Mouse (Mus musculus): ENCODE measurements around the gene Kcnc3.

Gene Kcnc3

DNA sequence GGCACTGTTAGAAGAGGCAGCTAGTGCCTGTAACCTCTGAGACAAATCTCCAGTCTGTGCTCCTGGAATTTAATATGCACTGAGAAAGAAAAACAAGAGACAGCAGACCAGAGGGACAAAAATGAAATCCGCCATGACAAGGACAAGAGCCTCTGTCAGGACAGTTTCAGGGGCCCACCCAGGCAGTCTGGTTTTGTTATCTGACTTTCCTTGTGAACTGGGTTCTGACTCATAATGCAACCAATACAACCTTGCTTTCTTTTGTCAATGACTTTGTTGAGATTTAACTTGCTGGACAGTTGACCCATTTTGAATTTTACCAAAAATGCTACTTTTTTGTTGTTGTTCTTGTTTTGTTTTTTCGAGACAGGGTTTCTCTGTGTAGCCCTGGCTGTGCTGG lies 32.8 kb upstream of the Kcnc3 start:
- ChIA-PET POLR2A (interaction anchor here in 1 of 4 experiments (1.0 to 1.6 kb wide), 2 partner anchors 9 to 33 kb away, joined by 4 read pairs; partner anchors contain the start of genes Kcnc3 and Pold1), CTCF (interaction anchor here in 1 of 4 experiments (0.6 kb wide), 1 partner anchor 17 kb away, joined by 6 read pairs; no protein-coding TSS in a partner anchor)

DNA sequence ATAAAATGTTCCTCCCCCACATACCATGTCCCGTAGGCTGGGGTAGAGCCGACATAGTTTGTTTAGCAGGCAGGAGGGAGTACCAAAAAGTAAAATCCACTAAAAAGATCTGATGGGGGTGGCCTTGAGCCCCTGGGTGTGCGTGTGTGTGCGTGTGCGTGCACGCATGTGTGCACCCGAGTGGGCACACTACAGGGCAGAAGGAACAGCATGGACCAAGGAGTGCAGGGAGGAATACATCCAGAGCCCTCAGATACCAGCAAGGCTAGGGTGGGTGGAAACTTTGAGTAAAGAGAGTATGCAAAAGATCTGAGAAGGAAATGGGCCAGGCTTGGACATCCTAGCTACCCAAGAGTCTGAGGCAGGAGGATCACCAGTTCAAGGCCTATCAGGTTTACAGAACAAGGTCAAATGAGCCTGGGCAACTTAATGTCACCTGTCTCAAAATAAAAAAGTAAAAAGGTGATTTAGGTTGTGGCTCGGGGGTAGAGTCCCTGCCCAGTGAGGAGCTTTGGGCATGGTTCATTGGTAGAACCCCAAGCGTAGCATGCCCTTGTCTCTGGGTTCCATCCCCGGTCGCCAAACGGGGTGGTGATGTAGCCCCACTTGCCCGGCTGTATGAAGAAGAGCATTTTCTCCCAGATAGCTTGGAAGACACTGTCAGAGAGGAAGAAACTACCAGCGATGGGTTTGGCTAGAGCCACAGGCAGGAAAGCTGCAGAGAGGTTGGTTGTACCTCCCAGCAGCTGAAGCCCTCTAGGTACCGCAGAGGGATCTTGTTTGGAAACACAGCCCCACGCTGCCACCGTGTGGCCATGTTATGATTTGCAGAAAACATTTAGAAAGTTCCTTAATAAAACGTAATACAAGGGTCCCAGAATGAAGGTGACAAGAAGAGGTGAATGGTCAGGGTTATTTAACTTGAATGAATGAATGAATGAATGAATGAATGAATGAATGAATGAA lies 29.7 kb upstream of the Kcnc3 start:
- CTCF ChIA-PET = interaction anchor here (0.5 to 3.3 kb wide), 55 partner anchors 9 to 916 kb away, joined by 3 to 28 read pairs (median 4); partner anchors contain the start of genes Pold1 (in 2 of the 4), 1700028J19Rik (in 1 of the 4), 2410002F23Rik (in 1 of the 4) and Emc10 (in 1 of the 4)

DNA sequence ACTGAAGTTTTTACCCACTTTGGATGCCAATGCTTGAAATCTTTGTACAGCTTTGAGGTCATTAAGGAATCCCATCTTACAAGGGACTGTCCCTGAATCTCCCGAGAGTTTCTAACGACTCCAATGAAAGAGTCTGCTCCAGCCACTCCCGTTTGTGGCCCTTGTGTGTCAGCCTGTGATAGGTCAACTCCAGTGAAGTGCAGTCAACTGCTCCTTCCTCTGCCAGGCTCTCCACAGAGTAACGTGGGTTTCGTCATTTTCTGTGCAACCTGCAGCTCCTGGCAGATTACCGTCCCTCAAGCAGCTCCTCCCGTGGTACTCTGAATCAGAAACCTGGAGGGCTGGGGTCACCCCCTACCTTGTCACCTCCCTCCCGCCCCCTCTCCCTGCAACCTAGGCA lies 27.2 kb upstream of the Kcnc3 start:
- CTCF ChIA-PET = interaction anchor here in 2 of 4 experiments (0.6 to 1.6 kb wide), 7 partner anchors 41 to 130 kb away, joined by 3 to 13 read pairs (median 4); no protein-coding TSS in a partner anchor
- POLR2A ChIA-PET = interaction anchor here in 3 of 4 experiments (0.6 to 1.0 kb wide), 5 partner anchors 27 to 1021 kb away, joined by 3 to 6 read pairs (median 5); partner anchors contain the start of gene Kcnc3 (in 1 of the 3)

More for the DNA sequence above, 29.7 kb upstream of the Kcnc3 start:
- POLR2A ChIA-PET = interaction anchor here in 3 of 4 experiments (0.6 to 2.4 kb wide), 25 partner anchors 11 to 369 kb away, joined by 3 to 11 read pairs (median 3); partner anchors contain the start of genes Emc10 (in 2 of the 3), Fam71e1 (in 2 of the 3), Kcnc3 (in 2 of the 3) and Pold1 (in 2 of the 3)

DNA sequence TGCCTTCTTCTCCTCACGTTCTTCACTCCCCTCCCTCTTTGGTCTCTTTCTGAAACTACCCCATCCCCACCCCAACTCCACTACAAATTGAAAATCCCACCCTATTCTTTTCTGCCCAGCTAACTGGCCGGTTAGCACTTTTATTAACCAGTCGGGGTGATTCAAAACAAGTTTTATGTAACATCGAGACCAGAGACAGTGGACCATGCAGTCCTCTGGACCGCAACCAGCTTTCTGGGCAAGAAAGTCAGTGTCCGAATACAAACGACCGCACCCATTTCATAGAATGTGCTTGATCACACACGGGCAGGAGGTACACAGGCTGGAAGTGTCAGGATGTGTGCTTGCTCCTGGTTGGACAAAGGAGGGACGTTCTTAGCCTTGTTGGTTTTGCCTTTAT lies 26.0 kb upstream of the Kcnc3 start:
- CTCF ChIA-PET = interaction anchor here in 3 of 4 experiments (0.6 to 1.6 kb wide), 6 partner anchors 12 to 78 kb away, joined by 3 to 13 read pairs (median 4); no protein-coding TSS in a partner anchor
- POLR2A ChIA-PET = interaction anchor here in 2 of 4 experiments (0.6 to 1.3 kb wide), 4 partner anchors 11 to 222 kb away, joined by 3 to 4 read pairs (median 4); partner anchors contain the start of gene Nr1h2 (in 1 of the 2)

DNA sequence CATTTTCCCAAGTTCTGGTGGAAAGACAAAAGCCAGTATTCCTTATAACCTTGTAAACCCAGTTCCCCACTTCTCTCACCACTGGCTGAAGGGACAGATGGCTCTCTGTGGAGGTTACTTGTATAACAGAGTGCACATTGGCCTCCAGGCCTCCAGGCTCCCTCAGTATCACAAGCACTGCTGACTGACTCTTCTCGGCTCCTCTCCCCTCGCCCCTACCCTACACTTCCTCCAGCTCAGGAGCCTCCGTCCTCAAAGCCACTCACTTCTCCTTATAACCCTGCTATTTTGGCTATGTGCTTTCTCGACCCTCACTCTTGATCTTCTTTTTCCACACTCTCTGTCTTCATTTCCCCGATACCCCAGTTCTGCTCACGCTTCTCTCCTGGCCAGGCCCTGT lies 25.1 kb upstream of the Kcnc3 start:
- ChIA-PET CTCF (interaction anchor here in 2 of 4 experiments (0.6 to 1.3 kb wide), 2 partner anchors 38 to 697 kb away, joined by 3 to 4 read pairs; no protein-coding TSS in a partner anchor), POLR2A (interaction anchor here in 2 of 4 experiments (0.5 to 0.7 kb wide), 2 partner anchors 44 to 55 kb away, joined by 3 to 10 read pairs; no protein-coding TSS in a partner anchor)

DNA sequence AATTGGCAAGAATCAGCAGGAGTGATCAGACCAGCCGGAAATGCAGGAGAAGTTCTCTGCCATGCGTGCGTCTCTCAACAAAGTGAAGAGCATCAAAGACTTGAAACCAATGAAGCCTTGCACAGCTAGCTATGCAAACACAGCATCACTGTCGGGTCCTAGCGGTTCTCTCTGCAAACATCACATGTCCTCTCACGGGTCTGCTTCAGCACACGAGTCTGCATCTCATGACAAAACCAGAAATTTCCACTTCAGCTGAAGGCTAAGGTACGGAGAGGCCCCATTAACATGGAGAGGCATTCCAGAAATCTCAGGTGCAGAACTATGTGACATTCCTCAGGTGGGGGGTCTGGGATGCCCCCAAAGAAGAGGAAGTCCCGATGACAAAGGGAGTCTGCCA lies 21.7 kb upstream of the Kcnc3 start:
- ChIA-PET POLR2A (interaction anchor here in 3 of 4 experiments (0.9 to 2.3 kb wide), 15 partner anchors 15 to 194 kb away, joined by 3 to 9 read pairs (median 4); partner anchors contain the start of genes Kcnc3 (in 2 of the 3), Nr1h2 (in 2 of the 3), Emc10 (in 1 of the 3) and Fam71e1 (in 1 of the 3)), CTCF (no interaction called here)

DNA sequence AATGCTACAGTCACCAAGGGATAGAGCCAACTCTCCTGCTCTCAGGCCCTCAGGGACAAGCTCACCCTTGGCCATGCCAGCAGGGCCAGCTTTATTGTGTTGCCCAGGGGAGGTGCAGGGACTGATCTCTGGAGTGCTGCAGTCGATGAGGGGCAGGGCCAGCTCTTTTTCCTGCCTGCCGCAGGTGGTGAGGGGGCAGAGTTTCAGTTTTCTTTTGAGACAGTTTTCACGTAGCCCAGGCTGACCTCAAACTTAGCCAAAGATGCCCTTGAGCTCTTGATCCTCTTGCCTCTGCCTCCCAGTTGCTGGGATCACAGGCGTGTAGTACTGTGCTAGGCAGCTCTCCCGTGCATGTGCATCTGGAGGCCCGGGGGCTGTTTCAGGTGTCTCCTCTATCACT lies 19.5 kb upstream of the Kcnc3 start:
- POLR2A ChIA-PET = interaction anchor here in 3 of 4 experiments (0.5 to 3.2 kb wide), 20 partner anchors 10 to 245 kb away, joined by 3 to 19 read pairs (median 4); partner anchors contain the start of genes Emc10 (in 1 of the 3), Fam71e1 (in 1 of the 3), Il4i1 (in 1 of the 3) and Kcnc3 (in 1 of the 3)
- CTCF ChIA-PET = interaction anchor here in 3 of 4 experiments (0.6 to 1.7 kb wide), 20 partner anchors 10 to 131 kb away, joined by 3 to 8 read pairs (median 3); partner anchors contain the start of gene Pold1 (in 1 of the 3)

DNA sequence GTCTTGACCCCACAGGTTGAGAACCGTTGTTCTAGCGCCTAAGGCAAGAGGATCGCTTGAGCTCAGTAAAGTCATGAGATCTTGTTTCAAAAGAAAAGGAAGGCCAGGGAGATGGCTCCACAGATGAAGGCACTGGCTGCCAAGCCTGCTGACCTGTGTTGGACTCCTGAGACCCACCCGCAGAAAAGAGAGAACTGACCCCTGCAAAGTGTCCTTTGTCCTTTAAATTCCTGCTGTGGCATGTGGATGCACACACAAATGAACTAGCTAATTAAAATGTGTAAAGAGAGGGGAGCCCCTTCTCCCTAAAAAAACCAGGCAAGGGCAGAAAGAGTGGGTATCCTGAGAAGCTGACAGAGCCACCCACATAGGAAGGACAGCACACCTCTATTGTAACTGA lies 18.7 kb upstream of the Kcnc3 start:
- ChIA-PET CTCF (interaction anchor here (0.6 to 1.7 kb wide), 11 partner anchors 9 to 82 kb away, joined by 3 to 8 read pairs (median 4); no protein-coding TSS in a partner anchor), POLR2A (interaction anchor here in 3 of 4 experiments (0.6 to 3.2 kb wide), 12 partner anchors 10 to 244 kb away, joined by 3 to 19 read pairs (median 4); partner anchors contain the start of genes Il4i1 (in 1 of the 3), Kcnc3 (in 1 of the 3), Nup62 (in 1 of the 3) and Syt3 (in 1 of the 3))

DNA sequence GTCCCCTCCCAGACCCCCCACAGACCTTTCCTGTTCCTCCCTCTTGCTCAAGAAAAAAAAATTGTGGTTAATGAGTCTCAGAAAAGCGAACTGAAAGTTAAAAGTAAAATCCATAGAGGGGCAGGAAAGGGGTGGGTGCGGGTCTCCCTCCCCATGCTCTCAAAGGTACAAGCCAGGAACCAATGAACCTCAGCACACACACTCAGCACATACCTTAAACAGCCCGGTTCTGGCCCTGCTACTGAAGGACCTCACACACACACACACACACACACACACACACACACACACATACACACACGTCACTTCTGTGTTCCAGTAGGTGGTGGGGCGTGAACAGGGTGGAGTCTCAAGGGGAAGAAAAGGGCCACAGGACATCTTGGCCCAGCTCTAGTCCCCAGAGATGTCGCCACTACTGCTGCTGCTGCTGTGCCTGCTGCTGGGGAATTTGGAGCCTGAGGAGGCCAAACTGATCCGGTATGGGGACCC lies 18.2 kb upstream of the Kcnc3 start, which contains the start of gene Napsa:
Napsa (plus strand) TSS at position 168 of the 489 bp plus-strand sequence.
- ChIA-PET POLR2A (interaction anchor here in 3 of 4 experiments (0.7 to 3.2 kb wide), 9 partner anchors 10 to 58 kb away, joined by 3 to 19 read pairs (median 5); partner anchors contain the start of gene Kcnc3 (in 1 of the 3)), CTCF (interaction anchor here in 2 of 4 experiments (0.6 to 1.7 kb wide), 2 partner anchors 10 to 81 kb away, joined by 5 to 8 read pairs; no protein-coding TSS in a partner anchor)

DNA sequence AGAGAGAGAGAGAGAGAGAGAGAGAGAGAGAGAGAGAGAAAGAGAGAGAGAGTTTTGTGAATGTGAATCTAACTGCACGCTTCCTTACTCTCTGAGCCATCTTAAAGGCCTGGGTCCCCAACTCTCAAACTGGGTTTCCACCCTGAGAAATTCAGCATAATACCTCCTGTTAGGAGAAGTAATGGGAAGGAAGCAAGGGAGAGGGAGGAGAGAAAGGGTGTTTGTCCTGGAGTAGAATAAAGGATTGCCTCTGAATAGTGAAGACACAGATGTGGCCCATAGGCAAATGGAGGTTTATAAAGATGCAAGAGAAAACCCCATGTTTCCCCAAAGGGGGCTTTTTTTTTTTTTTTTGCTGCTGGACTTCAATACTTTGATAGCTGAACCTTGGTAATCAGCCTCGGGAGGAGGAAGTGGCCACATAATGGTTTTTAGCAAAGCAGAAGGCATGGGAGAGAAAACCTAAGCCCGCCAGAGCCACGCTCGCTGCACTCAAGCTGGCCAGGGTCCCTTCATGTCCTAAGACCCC lies 17.4 kb upstream of the Kcnc3 start:
- ChIA-PET POLR2A (interaction anchor here in 2 of 4 experiments (0.7 to 3.2 kb wide), 2 partner anchors 17 to 49 kb away, joined by 4 to 19 read pairs; partner anchors contain the start of gene Kcnc3 (in 1 of the 2)), CTCF (no interaction called here)

DNA sequence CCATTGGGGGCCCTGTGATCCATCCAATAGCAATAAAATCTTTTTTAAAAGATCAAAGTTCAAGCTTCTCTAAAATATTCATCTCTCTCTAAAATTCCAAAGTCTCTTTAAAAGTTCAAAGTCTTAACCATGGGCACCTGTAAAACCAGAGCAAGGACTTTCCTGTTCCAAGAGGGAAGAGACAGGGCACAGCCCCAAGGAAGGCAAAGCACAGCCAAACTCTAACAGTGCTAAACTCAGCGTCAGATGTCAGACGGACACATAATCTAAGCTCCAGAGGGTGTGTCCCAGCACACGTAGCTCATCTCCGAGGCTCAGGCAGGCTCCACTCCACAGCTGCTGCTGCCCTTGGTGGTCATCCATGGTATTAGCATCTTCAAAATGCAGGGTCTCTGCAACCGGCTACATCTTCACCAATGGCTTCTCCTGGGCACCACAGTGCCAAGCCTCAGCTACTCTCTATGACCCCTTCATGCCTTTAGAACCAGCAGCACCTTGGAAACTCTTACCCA lies 14.1 kb upstream of the Kcnc3 start:
- POLR2A ChIA-PET = interaction anchor here (0.6 to 1.3 kb wide), 14 partner anchors 9 to 79 kb away, joined by 3 to 7 read pairs (median 4); partner anchors contain the start of gene Kcnc3 (in 2 of the 4)
- CTCF ChIA-PET = interaction anchor here (0.6 to 2.5 kb wide), 18 partner anchors 8 to 679 kb away, joined by 3 to 11 read pairs (median 4); partner anchors contain the start of genes Nr1h2 (in 2 of the 4) and Kcnc3 (in 1 of the 4)

DNA sequence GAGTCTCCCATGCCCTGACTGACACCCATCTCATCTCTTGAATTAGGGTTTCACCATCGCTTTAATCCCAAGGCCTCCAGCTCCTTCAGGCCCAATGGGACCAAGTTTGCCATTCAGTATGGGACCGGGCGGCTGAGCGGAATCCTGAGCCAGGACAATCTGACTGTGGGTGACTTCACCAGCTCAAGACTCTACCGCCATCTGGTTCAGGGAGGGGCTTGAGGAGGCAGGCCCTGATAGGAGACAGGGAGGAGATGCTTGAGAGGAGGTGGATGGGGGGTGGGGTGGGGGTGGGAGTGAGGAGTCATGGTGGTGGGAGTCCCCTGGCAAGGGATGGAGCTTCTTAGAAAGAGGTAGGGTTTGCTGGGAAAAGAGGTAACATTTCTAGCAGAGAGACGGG lies 8.8 kb upstream of the Kcnc3 start:
- CTCF ChIA-PET = interaction anchor here in 2 of 4 experiments (0.8 to 1.3 kb wide), 4 partner anchors 8 to 60 kb away, joined by 3 to 4 read pairs (median 3); no protein-coding TSS in a partner anchor
- POLR2A ChIA-PET = interaction anchor here (0.5 to 2.0 kb wide), 10 partner anchors 9 to 239 kb away, joined by 3 to 9 read pairs (median 4); partner anchors contain the start of genes Kcnc3 (in 2 of the 4) and Napsa (in 1 of the 4)

DNA sequence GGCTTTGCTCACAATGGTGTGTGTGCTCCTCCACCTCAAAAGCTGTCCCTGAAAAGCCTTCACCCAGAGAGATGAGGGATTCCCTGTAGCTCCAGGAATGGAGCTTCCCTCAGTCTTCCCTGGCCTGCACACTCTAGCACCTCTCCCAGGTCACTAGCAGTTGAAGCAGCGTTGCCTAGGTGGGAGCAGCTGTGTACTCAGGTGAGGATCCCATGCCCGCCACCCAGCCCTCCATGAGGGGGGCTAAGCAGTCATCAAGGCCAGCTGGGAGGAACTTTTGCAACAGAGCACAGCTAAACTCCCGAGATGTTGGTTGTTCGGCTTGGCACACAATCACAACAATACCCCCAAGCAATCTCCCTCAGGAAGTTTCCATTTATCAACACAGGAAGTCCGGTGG lies 7.8 kb upstream of the Kcnc3 start:
- ChIA-PET CTCF (interaction anchor here in 3 of 4 experiments (0.6 to 0.7 kb wide), 4 partner anchors 34 to 981 kb away, joined by 3 to 10 read pairs (median 4); no protein-coding TSS in a partner anchor), POLR2A (interaction anchor here in 3 of 4 experiments (0.8 to 1.5 kb wide), 5 partner anchors 9 to 34 kb away, joined by 3 to 4 read pairs (median 3); partner anchors contain the start of genes Napsa (in 1 of the 3) and Pold1 (in 1 of the 3))

DNA sequence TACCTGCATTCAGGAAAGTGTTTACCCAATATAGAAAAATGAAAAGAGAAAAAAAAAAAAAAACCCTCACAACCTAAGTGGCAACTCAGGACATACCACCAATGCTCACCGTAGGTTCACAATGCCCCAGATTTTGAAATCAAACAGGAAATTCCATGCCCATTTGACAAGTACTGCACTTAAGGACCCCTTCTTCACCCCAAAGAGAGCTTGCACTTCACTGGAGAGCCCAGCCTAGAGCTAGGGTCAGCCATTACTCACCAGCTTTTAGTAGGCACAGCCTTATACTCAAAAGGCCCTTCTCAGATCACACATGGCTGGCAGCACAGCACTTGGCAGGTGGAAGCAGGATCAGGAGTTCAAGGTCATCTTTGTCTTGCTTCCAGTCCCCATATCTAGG lies 7.3 kb upstream of the Kcnc3 start:
- CTCF ChIA-PET = interaction anchor here in 3 of 4 experiments (0.6 to 0.7 kb wide), 4 partner anchors 34 to 982 kb away, joined by 3 to 10 read pairs (median 4); no protein-coding TSS in a partner anchor

DNA sequence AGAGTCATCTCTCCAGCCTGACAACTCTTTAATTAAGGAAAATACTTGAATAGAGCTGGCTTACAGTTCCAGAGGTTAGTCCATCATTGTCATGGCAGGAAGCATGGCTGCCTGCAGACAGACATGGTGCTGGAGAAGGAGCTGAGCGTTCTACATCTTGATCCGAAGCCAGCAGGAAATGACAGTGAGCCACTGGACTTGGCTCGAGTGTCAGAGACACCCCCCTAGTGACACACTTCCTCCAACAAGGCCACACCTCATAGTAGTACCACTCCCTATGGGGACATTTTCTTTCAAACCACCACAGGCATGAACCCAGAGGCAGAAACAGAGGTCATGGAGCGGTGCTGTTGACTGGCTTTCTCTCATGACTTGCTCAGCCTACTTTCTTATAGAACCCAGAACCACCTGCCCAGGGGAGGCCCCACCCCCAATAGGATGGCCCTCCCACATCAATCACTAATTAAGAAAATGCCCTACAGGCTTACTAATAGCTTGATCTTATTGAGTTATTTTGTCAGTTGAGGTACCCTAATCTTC lies 6.1 kb upstream of the Kcnc3 start:
- ChIA-PET POLR2A (interaction anchor here in 2 of 4 experiments (0.7 to 1.6 kb wide), 5 partner anchors 15 to 77 kb away, joined by 3 to 4 read pairs (median 3); no protein-coding TSS in a partner anchor), CTCF (interaction anchor here in 2 of 4 experiments (0.6 to 1.0 kb wide), 4 partner anchors 8 to 63 kb away, joined by 3 to 6 read pairs (median 4); no protein-coding TSS in a partner anchor)

More for the DNA sequence above, 7.3 kb upstream of the Kcnc3 start:
- POLR2A ChIA-PET = interaction anchor here in 3 of 4 experiments (0.8 to 1.5 kb wide), 4 partner anchors 8 to 35 kb away, joined by 3 to 4 read pairs (median 4); partner anchors contain the start of gene Pold1 (in 1 of the 3)

DNA sequence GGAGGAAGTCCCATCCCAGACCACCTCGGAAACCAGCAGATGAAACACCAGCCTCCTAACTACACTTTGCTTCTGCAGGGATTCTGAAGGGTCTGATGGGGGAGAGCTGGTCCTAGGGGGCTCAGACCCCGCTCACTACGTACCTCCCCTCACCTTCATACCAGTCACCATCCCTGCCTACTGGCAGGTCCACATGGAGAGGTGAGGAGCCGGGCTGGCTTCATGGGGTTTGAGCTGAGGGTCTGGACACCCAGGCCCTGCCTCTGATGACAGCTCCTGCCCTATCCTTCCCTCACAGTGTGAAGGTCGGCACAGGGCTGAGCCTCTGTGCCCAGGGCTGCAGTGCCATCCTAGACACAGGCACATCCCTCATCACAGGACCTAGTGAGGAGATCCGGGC lies 5.5 kb upstream of the Kcnc3 start:
- CTCF ChIA-PET = interaction anchor here in 2 of 4 experiments (0.6 to 1.2 kb wide), 5 partner anchors 9 to 48 kb away, joined by 3 to 4 read pairs (median 3); no protein-coding TSS in a partner anchor
- POLR2A ChIA-PET = interaction anchor here in 2 of 4 experiments (0.7 to 1.6 kb wide), 6 partner anchors 16 to 76 kb away, joined by 3 to 4 read pairs (median 3); partner anchors contain the start of gene Pold1 (in 1 of the 2)
